Mouse (Mus musculus) gastrocnemius, adult 2 months (tissue): ENCODE data around the gene Krt20. TPM values are rescaled to one million over a fixed set of nuclear protein-coding genes. Genes with fewer than 3 reads are reported as not detected.

Experiments used
- DNase-seq: peaks from one replicate; pipeline ENCODE4 v3.0.0; 2022
- H3K27ac ChIP-seq: fragments of 200-600 bp; 2 replicates; pipeline ENCODE4 v1.8.1; 2022; ENCODE audit warnings: mild to moderate bottlenecking
- H3K4me3 ChIP-seq: fragments of 200-600 bp; 2 replicates; pipeline ENCODE4 v1.8.1; 2022; ENCODE audit warnings: mild to moderate bottlenecking, moderate library complexity
- CTCF ChIP-seq: fragments of 200-600 bp; IDR thresholded peaks from 2 replicates; pipeline ENCODE4 v1.8.1; 2022; ENCODE audit warnings: antibody characterized with exemption, mild to moderate bottlenecking, moderate library complexity
- intact Hi-C: fragments of 180-260 bp; cut with DNase I; formaldehyde crosslinking; loops from one replicate; pipeline ENCODE4 v1.15.1; 2025
- total RNA-seq, 2 experiments: library from RNA; stranded (reverse); gene quantifications; 2 replicates each; pipeline ENCODE4 v1.2.3; 2021

The Krt20 gene
- total RNA-seq, 2 experiments from 2014 or later, result not detected

DNA sequence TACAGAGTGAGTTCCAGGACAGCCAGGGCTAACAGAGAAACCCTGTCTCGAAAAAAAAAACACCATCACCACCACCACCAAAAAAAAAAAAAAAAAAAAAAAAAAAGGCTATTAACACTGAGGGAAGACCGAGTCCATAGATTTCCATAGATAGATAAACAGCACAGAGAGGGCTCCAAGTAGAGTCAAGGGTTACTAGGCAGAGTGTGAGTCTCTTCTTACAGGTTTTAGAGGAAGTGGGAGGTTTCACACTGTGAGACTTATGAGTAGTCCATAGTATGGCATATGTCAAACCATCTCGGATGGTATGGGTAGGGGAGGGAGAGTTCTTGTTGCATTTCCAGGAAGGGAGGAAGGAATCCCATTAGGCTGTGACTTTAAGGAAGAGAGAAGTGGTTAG lies 39.9 kb downstream of the Krt20 start:
- DNase-seq, result no peak
- intact Hi-C loops, result no loop called here
- H3K27ac ChIP-seq, result no peak overlapping the region
- TF ChIP-seq CTCF, result no peak
- H3K4me3 ChIP-seq, result no peak overlapping the region

GRCm38 (mm10) chr11:99396661-99397060 lies 41.3 kb downstream of the Krt20 start:
- H3K27ac ChIP-seq, result no peak overlapping the region
- no peak for TF ChIP-seq CTCF
- H3K4me3 ChIP-seq, result no peak overlapping the region
- intact Hi-C loops, result no loop called here
- DNase-seq, result no peak

- DNase-seq, result no peak
- intact Hi-C loops, result no loop called here
- no peak overlapping the region for H3K4me3 ChIP-seq
- no peak for TF ChIP-seq CTCF
- no peak overlapping the region for H3K27ac ChIP-seq
These were observed 41.9 kb downstream of the Krt20 start for GRCm38 (mm10) chr11:99396034-99396433.

DNA sequence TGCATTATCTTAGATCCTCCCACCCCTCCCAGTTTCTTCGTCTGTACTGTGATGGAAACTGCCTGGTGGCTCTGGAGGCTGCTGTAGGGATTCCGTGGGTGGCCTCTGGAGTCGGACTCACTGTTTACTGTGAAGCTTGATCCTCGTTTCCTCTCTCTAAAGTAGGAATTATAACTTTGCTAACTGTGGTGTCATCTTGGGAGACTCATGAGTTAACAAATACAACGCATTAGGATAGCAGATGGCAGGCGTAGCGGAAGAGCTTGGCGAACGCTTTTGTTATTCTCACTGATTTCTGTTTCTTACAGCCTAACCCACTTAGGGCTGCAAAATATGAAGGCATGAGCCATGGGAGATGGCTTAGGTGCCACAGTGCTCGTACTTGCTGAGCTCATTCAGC lies 45.5 kb downstream of the Krt20 start:
- Histone ChIP-seq H3K27ac (no peak overlapping the region), H3K4me3 (no peak overlapping the region)
- no peak for TF ChIP-seq CTCF
- no peak for DNase-seq
- intact Hi-C loops, result no loop called here

- Histone ChIP-seq H3K27ac (no peak overlapping the region), H3K4me3 (no peak overlapping the region; the same call in 1 of the 2 replicates)
- no peak for TF ChIP-seq CTCF
- no peak for DNase-seq
- intact Hi-C loops, result no loop called here
These were observed 46.6 kb downstream of the Krt20 start for GRCm38 (mm10) chr11:99391375-99391774.

DNA sequence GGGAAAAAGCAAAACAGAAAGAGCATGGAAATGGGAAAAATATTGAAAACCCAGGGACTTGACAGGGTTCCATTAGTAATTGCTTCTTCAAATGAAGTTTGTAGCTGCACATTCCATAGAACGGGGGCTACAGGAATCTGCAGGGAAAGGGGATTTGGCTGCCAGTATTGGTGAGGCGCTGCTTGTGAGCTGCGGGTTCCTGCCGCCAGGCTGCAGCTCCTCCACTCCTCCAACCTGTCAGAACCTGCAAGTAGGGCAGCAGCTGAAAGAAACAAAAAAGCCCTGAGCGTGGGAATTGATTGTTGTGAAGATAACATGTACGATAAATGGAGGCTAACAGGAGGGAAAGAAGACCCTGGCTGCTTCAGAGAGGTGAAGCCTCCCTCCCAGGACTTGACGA lies 47.1 kb downstream of the Krt20 start:
- TF ChIP-seq CTCF, result no peak
- H3K4me3 ChIP-seq, result no peak overlapping the region; the same call in 1 of the 2 replicates
- H3K27ac ChIP-seq, result no peak overlapping the region
- DNase-seq, result no peak
- intact Hi-C loops, result no loop called here

GRCm38 (mm10) chr11:99389264-99389663 lies 48.7 kb downstream of the Krt20 start, which contains the start of gene Krt10:
Gene Krt10, minus strand, starts transcription at chr11:99389364.
- intact Hi-C loops, result no loop called here

GRCm38 (mm10) chr11:99388661-99389060 lies 49.3 kb downstream of the Krt20 start:
- no peak for DNase-seq
- no peak for TF ChIP-seq CTCF
- no peak overlapping the region for H3K4me3 ChIP-seq
- no peak overlapping the region for H3K27ac ChIP-seq
- intact Hi-C loops, result no loop called here

More at GRCm38 (mm10) chr11:99389264-99389663, 48.7 kb downstream of the Krt20 start, which contains the start of gene Krt10:
- H3K4me3 ChIP-seq, result no peak within 1 kb of the TSS
- no peak within 1 kb of the TSS for H3K27ac ChIP-seq
- no peak for DNase-seq
- no peak for TF ChIP-seq CTCF

- no peak for TF ChIP-seq CTCF
- Histone ChIP-seq H3K4me3 (peak overlapping the region; percentile 90), H3K27ac (peak overlapping the region; percentile 93)
- intact Hi-C loops, result no loop called here
- DNase-seq, result peak; percentile 97
These were observed 51.9 kb downstream of the Krt20 start for GRCm38 (mm10) chr11:99385813-99386721.

GRCm38 (mm10) chr11:99379568-99379967 lies 58.4 kb downstream of the Krt20 start:
- intact Hi-C loops, result loop anchor here (2.0 kb wide), 1 partner anchor 83 kb away; no protein-coding TSS in a partner anchor
- no peak overlapping the region for H3K27ac ChIP-seq
- DNase-seq, result peak; percentile 75
- TF ChIP-seq CTCF, result no peak; the same call in 1 of the 2 replicates
- no peak overlapping the region for H3K4me3 ChIP-seq

Other genes with a start within 250 kb of the Krt20 start
- 10 to 100 TPM; 33.2 to 33.4 TPM for gene Smarce1, start 207.1 kb downstream of the Krt20 start, total RNA-seq
- gene Krt222, start 194.1 kb downstream of the Krt20 start, total RNA-seq, result 1 to 10 TPM; 2.0 to 6.1 TPM
- gene Krt24, start 152.9 kb downstream of the Krt20 start, total RNA-seq, result not detected
- gene Krt25, start 115.2 kb downstream of the Krt20 start, total RNA-seq, result not detected
- gene Krt26, start 100.2 kb downstream of the Krt20 start, total RNA-seq, result not detected
- not detected for gene Krt27, start 87.0 kb downstream of the Krt20 start, total RNA-seq
- gene Krt28, start 63.2 kb downstream of the Krt20 start, total RNA-seq, result not detected
- gene Krt10, start 48.8 kb downstream of the Krt20 start, total RNA-seq, result 1 to 10 TPM; 3.7 TPM
- not detected for gene Krt12, start 15.9 kb downstream of the Krt20 start, total RNA-seq
- gene Krt23, start 55.0 kb upstream of the Krt20 start, total RNA-seq, result not detected
- gene Krt39, start 83.2 kb upstream of the Krt20 start, total RNA-seq, result not detected
- not detected for gene Krt40, start 105.0 kb upstream of the Krt20 start, total RNA-seq
- gene Krtap3-3, start 112.7 kb upstream of the Krt20 start, total RNA-seq, result not detected
- not detected for gene Krtap3-2, start 118.7 kb upstream of the Krt20 start, total RNA-seq
- not detected for gene Gm11939, start 121.3 kb upstream of the Krt20 start, total RNA-seq
- gene Krtap3-1, start 128.5 kb upstream of the Krt20 start, total RNA-seq, result not detected
- not detected for gene Krtap1-5, start 142.9 kb upstream of the Krt20 start, total RNA-seq
- not detected for gene Krtap1-4, start 145.5 kb upstream of the Krt20 start, total RNA-seq
- gene Krtap1-3, start 153.2 kb upstream of the Krt20 start, total RNA-seq, result not detected
- gene Krtap9-3, start 160.0 kb upstream of the Krt20 start, total RNA-seq, result not detected
- not detected for gene Gm11938, start 165.2 kb upstream of the Krt20 start, total RNA-seq
- gene Gm11937, start 172.0 kb upstream of the Krt20 start, total RNA-seq, result not detected
- not detected for gene Krtap2-4, start 176.7 kb upstream of the Krt20 start, total RNA-seq
- gene Gm11562, start 182.3 kb upstream of the Krt20 start, total RNA-seq, result not detected
- not detected for gene Krtap4-1, start 190.1 kb upstream of the Krt20 start, total RNA-seq
- gene Krtap4-2, start 196.9 kb upstream of the Krt20 start, total RNA-seq, result not detected
- gene Krtap4-7, start 205.9 kb upstream of the Krt20 start, total RNA-seq, result not detected
- gene Gm11555, start 212.1 kb upstream of the Krt20 start, total RNA-seq, result not detected
- not detected for gene Gm11563, start 220.8 kb upstream of the Krt20 start, total RNA-seq
- gene Krtap4-6, start 227.8 kb upstream of the Krt20 start, total RNA-seq, result not detected